Mouse (Mus musculus) kidney, postnatal 14 days (tissue): ENCODE measurements around the gene 4930412O13Rik.

ENCODE experiments used
- DNase-seq: peaks from one replicate; pipeline ENCODE4 v3.0.0; 2022; ENCODE audit warnings: mixed read lengths

The 4930412O13Rik gene

DNA sequence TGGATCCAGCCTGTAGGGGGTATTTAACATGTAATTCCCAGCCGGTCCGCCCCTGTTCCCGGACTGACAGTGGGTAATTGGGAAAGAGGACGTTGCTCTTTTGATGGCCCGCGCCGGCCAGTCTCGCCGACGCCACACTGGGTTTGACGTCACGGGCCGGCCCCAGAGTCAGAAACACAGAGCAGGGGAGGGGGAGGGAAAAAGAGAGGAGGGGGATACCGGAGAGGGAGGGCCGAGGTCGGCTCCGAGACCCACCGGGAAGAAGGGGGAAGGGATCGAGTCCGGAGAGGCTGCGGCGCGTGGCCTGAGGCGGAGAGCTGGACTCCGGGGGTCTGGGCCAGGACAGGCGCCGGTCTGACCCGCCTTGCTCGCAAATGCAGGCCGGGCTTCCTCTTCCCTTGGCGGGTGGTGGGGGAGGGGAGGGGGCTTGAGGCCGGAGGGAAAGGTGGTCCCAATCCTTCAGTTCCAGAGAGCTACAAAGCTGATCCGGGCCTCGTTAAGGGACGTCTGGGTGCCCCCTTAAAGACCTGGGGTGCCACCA, at the start of gene 4930412O13Rik:
Gene 4930412O13Rik, plus strand, starts transcription at position 202 of the 541 bp plus-strand sequence.
- peak; percentile 31 for DNase-seq

DNA sequence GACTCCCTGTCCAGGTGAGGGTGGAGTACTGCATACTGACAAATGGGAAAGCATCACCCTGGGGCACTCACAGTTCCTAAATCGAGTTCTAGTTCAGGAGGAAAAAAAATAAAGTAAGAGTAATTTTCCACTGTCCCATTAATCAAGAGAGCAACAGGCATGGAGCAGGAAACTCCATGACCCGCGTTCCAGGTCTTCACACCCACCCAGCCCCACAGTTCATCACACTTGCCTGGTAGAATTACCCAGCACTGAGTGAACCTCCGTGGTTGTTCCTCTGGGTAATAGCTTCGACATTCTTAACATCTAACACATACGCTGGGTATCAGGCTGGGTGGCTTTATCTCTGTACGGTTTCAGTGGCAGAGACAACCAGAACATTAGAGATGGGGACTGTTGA, 47.3 kb upstream of the 4930412O13Rik start:
- no peak for DNase-seq

DNA sequence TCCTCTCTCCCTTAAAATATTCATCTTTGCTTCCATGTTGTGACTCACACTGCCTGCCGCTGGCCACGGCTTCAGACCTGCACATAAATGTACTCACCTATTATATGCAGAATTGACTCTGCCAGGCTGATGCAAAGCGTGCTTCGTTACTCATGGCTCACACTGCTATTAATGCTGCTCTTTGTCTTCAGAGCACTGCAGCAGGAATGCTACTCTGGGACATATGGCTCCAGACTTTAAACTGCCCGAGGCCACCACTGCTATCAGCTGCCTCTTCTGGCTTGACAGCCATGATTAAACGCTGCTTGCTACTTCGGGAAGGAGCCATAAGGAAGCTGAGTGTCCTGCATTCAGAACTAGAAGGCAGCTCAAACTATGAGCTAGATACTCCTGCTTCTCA, 45.9 kb upstream of the 4930412O13Rik start:
- DNase-seq = no peak

DNA sequence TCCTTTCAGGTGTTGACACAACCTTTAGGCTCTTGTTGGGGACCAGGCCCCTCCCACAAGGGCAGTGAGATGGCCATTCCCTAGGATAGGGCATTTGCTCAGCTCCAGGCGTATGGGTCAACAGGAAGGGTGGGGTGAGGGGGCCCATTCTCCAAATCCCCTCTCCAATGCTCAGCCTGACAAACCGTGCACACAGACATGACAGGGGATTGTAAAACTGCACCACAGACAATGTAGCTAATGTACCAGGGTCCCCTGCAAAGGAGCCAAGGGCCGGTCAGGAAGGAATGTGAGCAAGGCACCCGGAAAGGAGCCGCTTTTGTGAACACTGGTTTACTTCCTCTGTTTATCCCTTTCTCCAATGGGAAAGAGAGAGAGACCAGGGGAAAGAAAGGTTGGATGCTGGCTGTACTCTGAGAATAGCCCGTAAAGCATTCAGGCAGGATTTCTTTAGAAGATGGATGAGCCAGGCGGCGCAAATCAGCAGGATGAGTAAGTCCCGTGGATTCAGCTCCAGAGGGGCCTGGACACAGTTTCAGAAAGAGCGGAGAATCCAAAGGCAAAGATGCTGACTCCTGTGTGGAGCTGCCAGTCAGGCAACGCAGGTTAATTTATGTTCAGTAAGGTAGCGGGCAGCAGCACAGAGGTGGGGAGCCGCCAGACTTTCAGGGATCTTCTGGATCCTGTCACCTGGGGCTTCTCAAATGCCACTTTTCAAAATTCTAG, 28.0 kb upstream of the 4930412O13Rik start:
- DNase-seq = no peak

DNA sequence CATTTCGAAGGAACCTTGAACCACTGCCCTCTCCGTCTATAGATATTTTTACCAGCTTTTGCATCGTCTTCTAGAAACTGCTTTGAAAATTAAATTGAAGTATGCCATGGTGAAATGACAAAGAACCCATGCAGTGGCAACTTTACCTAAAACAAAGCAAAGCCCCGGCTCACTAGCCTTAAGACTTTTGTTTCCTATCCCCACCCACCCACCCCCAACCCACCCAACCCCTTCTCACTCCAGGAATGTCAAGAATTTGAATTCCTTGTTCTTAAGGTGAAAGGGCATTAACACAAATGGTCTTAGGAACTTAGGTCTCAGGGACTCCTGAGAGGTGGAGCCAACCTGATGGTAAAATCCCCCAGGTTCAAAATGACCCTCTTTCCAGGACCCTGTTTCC, 25.2 kb upstream of the 4930412O13Rik start:
- no peak for DNase-seq

DNA sequence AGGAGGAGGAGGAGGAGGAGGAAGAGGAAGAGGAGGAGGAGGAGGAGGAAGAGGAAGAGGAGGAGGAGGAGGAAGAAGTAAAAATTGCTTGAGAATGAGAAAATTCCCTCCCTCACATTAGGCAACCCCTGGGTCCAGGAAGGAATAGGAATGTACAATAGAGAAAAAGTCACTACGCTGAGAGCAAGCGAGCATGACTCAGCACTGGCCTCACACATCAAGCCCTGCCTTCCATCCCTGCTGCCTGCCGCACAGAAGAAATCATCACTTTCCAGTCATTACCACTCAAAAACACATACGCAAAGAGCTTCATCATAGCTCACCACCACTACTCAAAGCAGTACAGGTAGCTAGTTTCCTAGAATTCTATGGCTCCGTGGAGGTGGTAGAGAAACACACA, 20.4 kb upstream of the 4930412O13Rik start:
- no peak for DNase-seq

DNA sequence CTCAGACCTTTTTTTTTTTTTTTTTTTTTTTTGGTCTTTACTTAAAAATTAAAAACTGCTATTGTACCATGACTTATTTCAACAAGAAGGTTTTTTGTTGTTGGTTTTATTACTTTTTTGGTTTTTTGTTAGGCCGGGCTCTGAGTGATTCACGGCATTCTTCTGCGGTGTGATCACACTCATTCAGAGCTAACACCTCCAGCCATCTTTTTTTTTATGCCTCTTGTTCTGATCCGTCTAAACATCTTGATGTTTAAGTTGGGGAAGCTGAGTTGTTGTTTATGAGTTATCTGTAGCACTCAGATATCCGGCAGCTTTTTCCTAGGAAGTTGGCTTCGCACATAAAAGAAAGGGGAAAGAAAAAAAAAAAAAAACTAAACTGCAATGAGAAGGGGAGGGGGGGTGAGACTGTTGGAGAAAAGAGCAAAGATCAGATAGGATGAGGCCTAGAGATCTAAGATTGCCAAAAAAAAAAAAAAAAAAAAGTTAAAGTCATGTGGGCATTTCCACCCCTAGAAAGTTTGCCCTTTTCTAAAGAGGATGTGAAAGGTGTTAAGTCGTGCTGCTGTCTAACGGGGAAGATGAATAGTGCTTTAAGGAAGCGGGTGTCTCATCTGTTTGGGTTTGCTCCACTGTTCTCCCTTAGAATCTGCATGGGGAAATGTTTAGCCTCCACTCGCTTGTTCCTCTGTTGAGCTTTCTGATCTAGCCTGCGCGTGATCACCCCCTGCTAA, 13.8 kb upstream of the 4930412O13Rik start:
- no peak for DNase-seq

DNA sequence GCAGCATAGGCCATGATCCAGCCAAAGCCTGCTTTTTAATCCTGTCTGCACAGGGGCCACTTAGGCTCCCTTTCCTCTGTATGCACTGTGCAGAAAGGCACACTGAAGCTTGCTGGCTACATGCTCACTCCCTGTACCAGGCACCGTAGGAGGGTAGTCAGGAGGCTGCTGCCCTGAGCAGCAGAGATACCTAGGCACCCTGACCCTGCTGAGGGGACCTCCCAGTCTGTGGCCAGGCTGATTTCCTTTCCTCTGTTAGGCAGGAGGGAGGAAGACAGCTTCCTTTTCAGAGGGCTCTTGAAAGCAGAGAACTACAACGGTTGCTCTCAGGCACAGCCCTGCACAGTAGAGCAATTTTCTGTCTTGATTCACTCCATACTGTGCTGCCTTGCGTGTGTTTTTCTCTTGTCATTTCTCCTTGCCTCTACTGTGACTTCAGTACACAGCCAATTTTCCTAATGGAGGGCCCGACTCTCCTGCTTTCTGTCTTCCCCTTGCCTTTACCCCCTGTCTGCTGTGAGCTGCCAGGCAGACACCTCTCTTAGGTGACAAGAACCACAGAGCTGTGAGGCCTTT, 9.8 kb upstream of the 4930412O13Rik start:
- DNase-seq = no peak

DNA sequence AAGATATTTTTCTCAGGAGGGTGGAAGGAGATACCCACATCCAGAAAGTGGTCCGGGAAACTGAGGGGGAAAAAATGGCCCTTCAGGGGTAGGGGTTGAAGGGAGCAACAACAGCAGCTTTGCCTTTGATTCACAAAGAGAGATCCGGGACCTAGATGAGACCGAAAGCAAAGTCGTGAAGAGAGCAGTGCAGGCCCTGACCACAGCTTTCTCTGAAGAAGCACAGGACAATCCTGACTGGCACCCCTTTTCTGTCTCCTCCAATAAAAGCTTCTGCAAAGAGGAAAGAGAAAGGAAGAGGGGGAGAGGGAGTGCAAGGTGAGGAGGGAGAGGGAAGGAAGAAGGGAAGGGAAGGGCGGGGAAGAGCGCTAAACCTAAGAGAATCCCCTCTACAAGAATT, 9.3 kb upstream of the 4930412O13Rik start:
- no peak for DNase-seq

DNA sequence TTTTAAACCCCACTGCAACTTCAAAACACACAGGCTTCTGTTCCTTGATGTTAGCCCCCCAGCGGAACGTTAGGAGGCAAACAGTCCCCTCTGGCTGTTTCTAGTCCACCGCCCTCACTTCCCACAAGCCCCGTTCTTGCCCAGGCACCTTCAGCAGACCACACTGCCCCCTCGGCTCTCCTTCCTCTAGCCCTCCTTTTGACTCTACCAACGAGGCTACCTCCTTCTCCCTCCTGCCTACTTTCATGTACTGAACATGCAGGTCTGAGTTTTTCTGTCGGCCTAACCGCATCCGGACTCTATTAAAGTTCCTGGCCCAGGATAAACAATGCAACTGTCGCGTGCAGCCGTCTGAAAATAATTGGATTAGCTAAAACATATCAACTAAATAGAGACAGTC, 8.4 kb upstream of the 4930412O13Rik start:
- no peak for DNase-seq

DNA sequence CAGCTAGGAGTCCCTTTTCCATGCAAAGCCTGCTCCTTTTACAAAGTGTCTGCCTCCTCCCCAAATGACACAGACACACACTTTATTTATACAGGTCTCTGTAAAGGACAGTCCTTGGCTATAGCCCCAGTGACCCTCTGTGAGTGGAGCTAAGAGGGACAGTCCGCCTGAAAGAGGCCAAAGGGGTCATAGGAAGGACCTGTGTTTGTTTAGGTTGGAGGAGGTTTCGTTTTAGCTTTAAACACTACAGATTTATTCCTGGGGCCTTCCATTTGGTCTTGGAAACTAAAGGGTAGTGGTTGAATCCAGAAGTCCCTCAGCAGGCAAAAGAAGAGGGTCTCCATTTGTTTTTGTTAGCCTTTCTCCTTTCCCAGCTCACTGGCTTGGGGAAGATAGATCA, 7.3 kb upstream of the 4930412O13Rik start:
- no peak for DNase-seq

DNA sequence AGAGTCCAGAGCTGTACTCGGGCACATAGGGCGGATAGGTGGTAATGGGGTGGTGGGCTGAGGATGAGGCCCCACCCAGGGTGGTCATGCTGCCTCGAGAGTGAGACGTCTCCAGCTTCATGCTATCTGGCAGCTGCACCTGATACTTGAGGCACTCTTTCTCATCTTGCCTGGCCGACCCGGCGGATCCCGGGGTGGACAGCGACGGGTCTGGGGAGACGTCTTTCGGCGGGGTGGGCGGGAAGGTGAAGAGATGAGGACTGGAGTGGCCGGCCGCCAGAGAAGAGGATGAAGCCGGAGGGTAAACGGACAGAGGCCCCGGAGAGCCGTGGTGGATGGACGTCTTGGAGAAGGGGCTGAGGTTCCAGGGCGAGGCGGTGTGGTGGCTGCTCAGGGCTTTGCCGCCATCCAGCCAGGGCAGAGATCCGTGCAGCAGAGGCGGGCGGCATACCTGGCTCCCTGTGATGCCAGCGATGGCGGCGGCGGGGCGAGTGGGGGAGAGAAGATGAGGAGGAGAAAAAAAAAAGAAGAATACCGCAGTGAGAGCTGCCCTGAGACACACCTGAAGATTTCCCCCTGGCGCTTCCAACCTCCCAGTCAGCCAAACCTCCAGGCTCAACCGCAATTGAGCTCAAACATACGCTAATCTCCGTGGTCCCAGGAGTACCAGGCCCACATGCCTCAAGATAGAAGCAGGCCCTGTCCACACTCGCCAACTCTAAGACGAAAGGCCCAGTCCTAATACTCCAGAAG, 6.4 kb upstream of the 4930412O13Rik start:
- no peak for DNase-seq

DNA sequence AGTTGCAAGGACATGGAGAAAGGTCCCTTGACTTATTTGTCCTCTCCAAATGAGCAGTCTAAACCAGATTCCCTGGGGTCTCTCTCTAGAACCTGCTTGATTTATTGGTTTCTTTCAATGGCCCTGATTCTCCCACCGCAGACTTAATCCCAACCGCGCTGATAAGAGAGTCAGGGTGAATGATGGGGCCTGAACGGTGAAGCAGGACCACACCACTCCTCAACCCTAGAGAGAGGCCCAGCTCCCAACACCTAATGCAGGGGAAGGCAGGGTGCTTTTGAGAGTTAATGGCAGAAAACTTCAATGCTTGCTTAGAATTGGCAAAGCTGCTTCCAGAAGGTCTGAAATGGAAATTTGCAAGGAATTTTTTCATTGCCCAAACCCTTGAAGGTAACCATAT, 5.8 kb upstream of the 4930412O13Rik start:
- no peak for DNase-seq

DNA sequence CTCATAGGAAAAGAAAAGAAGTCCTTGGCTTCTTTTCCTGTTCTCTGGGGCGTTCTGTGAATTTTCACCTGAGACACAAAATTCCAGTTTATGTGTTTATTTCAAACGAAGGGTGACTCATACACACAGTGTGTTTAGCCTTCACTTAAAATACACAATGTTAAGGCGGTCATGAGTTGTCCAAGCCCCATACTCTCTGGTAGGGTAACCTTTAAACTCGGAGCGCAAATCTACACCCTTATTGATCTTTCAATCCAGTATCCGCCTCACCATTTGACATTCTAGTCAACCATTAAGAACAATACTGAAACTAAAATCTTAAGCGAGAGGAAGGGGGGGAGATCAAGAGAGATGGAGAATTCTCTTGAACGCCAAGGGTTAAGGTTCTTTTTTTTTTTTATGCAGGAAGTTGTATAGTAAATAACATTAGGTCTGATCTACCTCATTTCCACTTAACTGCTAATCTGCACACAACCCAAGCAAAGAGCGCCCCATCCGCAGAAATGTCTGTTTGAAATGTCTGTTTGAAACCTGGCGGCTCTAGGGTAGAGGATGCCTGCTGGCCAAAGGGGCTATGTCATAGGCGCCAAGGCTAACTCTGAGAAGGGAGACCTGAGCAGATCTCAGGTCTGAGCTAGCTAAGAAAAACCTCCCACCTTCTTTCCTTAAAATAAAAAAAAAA, 5.2 kb upstream of the 4930412O13Rik start:
- no peak for DNase-seq

DNA sequence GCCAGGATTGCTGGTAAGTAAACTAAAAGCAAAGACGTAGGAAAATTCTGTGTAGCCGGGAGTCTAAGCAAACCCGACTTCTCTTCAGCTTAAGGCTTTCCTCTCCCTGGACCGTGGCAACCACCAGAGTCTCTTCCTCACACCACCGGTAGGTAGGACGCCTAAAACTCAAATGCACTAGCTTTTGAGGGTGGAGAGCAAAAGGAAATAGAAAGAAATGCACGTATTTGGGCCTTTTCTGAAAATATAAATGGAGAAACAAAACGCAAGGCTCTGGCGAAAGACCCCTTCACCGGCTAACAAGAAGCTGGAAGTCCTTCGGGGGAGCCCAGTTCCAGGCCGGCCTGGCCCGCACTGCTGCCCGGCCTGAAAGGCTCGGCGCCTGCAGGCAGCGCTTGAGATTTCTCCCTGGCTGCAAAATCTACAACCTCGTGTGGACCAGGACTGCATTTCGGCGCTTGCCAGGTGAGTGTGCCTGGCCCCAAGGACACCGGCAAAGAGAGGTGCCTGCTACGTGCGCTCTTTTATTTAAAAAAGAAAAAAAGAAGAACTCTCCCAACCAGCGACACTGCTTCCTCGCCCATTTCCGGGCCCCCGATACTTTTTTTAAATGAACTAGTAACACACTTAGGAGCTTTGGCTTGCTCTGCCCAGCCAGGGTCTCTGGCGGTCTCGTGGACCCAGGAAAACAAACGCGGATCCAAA, 4.3 kb upstream of the 4930412O13Rik start:
- no peak for DNase-seq

DNA sequence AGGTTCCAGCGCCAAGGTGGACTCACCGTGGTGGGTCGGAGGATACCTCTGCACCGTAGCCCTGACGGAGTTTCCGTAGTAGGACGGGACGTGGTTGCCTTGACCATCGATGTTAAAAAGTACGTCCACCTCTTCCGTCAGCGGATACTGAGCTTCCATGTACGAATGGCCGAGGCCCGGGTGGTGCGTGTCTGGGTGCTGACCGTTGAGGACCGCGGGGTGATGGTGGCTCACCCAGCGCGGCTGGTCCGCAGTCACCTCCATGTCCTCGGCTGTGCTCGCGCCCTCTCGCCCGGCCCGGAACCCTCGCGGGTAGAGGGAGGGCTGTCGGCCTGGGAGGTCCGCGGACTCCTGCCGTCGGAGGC, 3.7 kb upstream of the 4930412O13Rik start:
- DNase-seq = no peak

DNA sequence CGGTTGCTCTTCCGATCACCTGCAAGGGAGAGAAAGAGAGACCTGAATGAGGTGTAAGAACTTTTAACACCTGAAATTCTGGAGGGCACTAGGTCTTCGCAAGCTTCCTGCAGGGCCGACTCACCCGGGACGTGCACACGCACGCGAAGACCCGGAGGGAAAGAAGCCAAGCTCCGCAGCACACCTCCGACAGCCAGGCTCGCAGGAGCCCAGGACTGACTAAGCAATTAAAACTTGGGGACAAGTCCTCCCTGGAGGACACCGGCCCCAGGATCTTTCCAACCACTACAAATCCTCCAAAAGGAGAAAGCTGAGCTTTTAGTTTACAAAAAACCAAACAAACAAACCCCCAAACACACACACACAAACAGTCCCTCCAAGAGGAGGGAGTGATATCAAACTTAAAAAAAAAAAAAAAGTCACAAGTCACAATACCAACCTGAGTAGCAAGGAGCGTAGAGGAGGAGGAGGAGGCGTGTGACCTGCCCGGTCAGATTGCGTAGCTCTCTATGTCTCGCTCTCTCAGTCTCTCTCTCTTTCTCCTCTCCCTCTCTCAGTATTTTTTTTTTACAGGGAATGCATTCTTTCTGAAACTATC, 3.0 kb upstream of the 4930412O13Rik start:
- no peak for DNase-seq

DNA sequence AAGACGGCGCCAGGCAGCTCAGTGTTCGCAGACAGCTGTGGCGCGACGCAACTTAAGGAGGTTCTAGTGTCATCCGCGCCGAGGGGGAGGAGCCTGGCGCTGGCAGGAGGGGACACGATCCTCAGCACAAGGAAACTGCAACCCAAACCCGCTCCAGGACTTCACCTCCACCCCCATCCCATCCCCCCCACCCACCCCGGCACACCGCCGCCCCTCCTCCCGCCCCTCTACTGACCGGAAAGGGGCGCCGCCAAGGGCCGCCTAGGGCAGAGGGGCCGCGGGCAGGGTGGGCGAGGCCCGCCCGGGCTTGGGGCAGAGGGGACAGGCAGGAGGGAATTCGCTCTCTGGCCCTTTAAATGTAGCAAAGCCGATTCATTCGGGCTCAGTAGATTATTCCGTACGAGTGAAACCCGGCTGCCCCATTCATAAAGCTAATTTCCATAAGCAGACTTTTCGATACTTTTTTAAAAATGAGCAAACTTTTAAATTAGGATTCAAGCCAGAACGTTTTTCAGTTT, 2.4 kb upstream of the 4930412O13Rik start:
- DNase-seq = peak; percentile 68

DNA sequence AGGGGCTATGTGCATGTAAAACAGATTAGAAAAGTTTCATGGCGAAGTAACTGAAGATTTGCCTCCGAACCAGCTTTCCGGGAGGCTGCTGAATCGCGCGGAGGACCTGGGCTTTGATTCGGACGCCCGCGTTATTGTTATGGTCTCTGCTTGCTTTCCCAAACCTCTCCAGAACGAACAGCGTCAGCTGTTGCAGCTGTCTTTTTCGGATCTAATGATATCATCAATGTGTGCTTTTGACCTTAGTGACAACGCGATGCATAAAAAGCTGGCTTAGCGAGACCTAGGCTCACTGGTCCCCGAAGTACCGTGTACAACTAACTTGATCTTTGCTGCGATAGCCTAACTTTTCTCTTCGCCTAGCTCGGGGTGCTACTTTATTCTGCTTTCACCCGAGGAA, 2.0 kb upstream of the 4930412O13Rik start:
- DNase-seq = no peak

DNA sequence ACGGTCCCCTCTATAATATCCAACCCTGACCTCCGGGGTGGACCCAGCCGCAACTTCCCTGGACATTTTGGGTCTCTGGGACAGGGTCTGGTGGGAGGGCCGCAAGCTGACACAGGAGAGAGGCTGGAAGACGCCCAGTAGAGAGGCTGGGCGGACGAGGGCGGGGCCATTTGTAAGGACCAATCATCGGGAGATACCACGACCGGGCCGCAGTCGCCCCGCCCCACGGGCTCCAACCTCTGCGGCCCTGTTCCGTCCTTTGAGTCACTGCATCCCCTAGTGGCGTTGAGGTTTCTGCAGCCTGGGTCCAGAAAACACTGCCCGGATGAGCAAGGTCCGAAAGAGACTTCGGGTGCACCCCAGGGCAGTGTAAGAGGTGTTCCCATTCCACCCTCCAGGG, 1.6 kb upstream of the 4930412O13Rik start:
- peak; percentile 94 for DNase-seq

DNA sequence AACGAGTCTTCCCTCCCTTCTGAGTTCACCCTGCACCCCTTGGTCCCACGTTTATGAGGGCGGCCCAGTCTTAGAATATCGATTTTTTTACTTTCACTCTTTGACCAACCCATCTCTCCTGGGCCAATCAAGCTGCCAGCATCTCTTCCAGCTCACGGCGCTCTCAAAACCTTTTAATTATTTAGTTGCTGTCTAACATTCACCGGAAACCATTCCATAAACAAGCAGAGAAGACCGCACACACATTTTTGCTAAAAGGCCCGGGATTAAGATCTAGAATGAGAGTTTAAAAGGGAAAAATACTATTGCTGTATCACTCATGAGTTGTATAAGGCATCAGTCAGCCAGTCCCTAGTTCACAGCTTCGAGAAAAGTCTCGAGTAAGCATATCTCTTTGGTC, 781 bp upstream of the 4930412O13Rik start:
- no peak for DNase-seq
